Mouse (Mus musculus) spleen, adult 2 months (tissue): ENCODE results near the gene Prss8. TPM values are rescaled to one million over a fixed set of nuclear protein-coding genes. Genes with fewer than 3 reads are reported as not detected.

Experiments used
- DNase-seq, 2 experiments: peaks; one replicate each; pipeline versions ENCODE4 v3.0.0 to v3.0.0-alpha.2; 2012 to 2021; ENCODE audit warnings: low spot score in 2 of 2, low read depth in 1 of 2
- H3K27ac ChIP-seq: fragments of 200-500 bp; 2 replicates; pipeline ENCODE4 v1.5.1; 2012; ENCODE audit warnings: low read length, inconsistent platforms; ENCODE audit not compliant: insufficient read depth
- H3K27me3 ChIP-seq: fragments of 200-500 bp; 2 replicates; pipeline ENCODE4 v1.6.1; 2012; ENCODE audit warnings: mild to moderate bottlenecking, moderate library complexity, low read length, inconsistent platforms; ENCODE audit not compliant: control insufficient read depth, insufficient read depth
- H3K36me3 ChIP-seq: fragments of 200-500 bp; 2 replicates; pipeline ENCODE4 v1.6.1; 2012; ENCODE audit warnings: mild to moderate bottlenecking, low read length, inconsistent platforms; ENCODE audit not compliant: control insufficient read depth, insufficient read depth
- H3K4me1 ChIP-seq: fragments of 200-500 bp; 2 replicates; pipeline ENCODE4 v1.6.1; 2011; ENCODE audit warnings: inconsistent platforms; ENCODE audit not compliant: control insufficient read depth, insufficient read depth, insufficient read length
- H3K4me3 ChIP-seq: fragments of 200-500 bp; 2 replicates; pipeline ENCODE4 v1.5.1; 2011; ENCODE audit warnings: mild to moderate bottlenecking, inconsistent platforms; ENCODE audit not compliant: insufficient read depth, insufficient read length; ENCODE audit errors: extremely low read depth
- CTCF ChIP-seq: fragments of 200-500 bp; IDR thresholded peaks from 2 replicates; pipeline ENCODE4 v1.5.1; 2011; ENCODE audit warnings: mild to moderate bottlenecking, inconsistent platforms; ENCODE audit not compliant: insufficient read depth, insufficient read length, insufficient replicate concordance; ENCODE audit errors: extremely low read depth
- POLR2A ChIP-seq: fragments of 200-500 bp; IDR thresholded peaks from 2 replicates; pipeline ENCODE4 v1.6.1; 2011; ENCODE audit warnings: low read depth, low read length, inconsistent platforms
- WGBS: fragments of 180-500 bp; shearing (Covaris S2); methylation state at CpG from one replicate; pipeline ENCODE4 v1.1.7; 2018; 5-methylcytosine and 5-hydroxymethylcytosine counted together
- polyA plus RNA-seq: library from polyadenylated mRNA; depleted of rRNA; stranded (reverse); fragments of >200 nt; gene quantifications from 2 replicates; pipeline ENCODE4 v1.2.3, GENCODE M21; 2012

Gene Prss8
- polyA plus RNA-seq, 1 experiment: 3.7 TPM

- H3K27me3 ChIP-seq: no peaks in the 10 kb centered on the region
- H3K36me3 ChIP-seq: peaks cover 13% of the 10 kb centered on the region; the same call in 1 of the 2 replicates
- H3K4me1 ChIP-seq: peaks cover 4% of the 10 kb centered on the region; the same call in 1 of the 2 replicates
- no peak overlapping the region for H3K4me3 ChIP-seq
- DNase-seq: no peak
- WGBS: 90% methylated on average over 11 of the region's 11 CpGs
- no peak overlapping the region for H3K27ac ChIP-seq
- no peak for TF ChIP-seq CTCF
- TF ChIP-seq POLR2A: no peak
These were observed 2.2 kb downstream of the Prss8 start for GRCm38 (mm10) chr7:127927726-127928125.

GRCm38 (mm10) chr7:127926846-127927245, 3.1 kb downstream of the Prss8 start:
- 88% methylated on average over 11 of the region's 11 CpGs for WGBS
- DNase-seq: no peak
- Histone ChIP-seq H3K27me3 (no peaks in the 10 kb centered on the region), H3K36me3 (peaks cover 13% of the 10 kb centered on the region; the same call in 1 of the 2 replicates), H3K27ac (no peak overlapping the region), H3K4me1 (peaks cover 12% of the 10 kb centered on the region; the same call in 1 of the 2 replicates), H3K4me3 (no peak overlapping the region)
- TF ChIP-seq POLR2A: no peak
- no peak for TF ChIP-seq CTCF

- H3K4me3 ChIP-seq: no peak overlapping the region
- TF ChIP-seq POLR2A: no peak
- no peak for TF ChIP-seq CTCF
- H3K36me3 ChIP-seq: peaks cover 13% of the 10 kb centered on the region; the same call in 1 of the 2 replicates
- H3K27me3 ChIP-seq: no peaks in the 10 kb centered on the region
- H3K4me1 ChIP-seq: peaks cover 12% of the 10 kb centered on the region; the same call in 1 of the 2 replicates
- H3K27ac ChIP-seq: no peak overlapping the region
- WGBS: 93% methylated on average over 8 of the region's 8 CpGs
- no peak for DNase-seq
These were observed 3.8 kb downstream of the Prss8 start for GRCm38 (mm10) chr7:127926066-127926465.

- no peak overlapping the region for H3K27ac ChIP-seq
- no peaks in the 10 kb centered on the region for H3K27me3 ChIP-seq
- TF ChIP-seq POLR2A (no peak), CTCF (no peak)
- DNase-seq: no peak
- peaks cover 13% of the 10 kb centered on the region; the same call in 1 of the 2 replicates for H3K36me3 ChIP-seq
- WGBS: 95% methylated on average over 5 of the region's 5 CpGs
- no peak overlapping the region for H3K4me3 ChIP-seq
- peaks cover 12% of the 10 kb centered on the region; the same call in 1 of the 2 replicates for H3K4me1 ChIP-seq
These were observed 4.7 kb downstream of the Prss8 start for GRCm38 (mm10) chr7:127925252-127925651.

GRCm38 (mm10) chr7:127923714-127924113, 6.2 kb downstream of the Prss8 start:
- 94% methylated on average over 5 of the region's 5 CpGs for WGBS
- H3K36me3 ChIP-seq: peaks cover 13% of the 10 kb centered on the region; the same call in 1 of the 2 replicates

GRCm38 (mm10) chr7:127922451-127923275, 7.2 kb downstream of the Prss8 start:
- H3K27me3 ChIP-seq: no peaks in the 10 kb centered on the region
- H3K36me3 ChIP-seq: peaks cover 13% of the 10 kb centered on the region; the same call in 1 of the 2 replicates
- H3K27ac ChIP-seq: peak overlapping the region; percentile 93
- no peak overlapping the region for H3K4me3 ChIP-seq
- peak in 1 of 2 experiments; percentile 50 for DNase-seq
- TF ChIP-seq CTCF (no peak), POLR2A (no peak)
- peaks cover 12% of the 10 kb centered on the region; the same call in 1 of the 2 replicates for H3K4me1 ChIP-seq
- 31% methylated on average over 6 of the region's 6 CpGs for WGBS

More at GRCm38 (mm10) chr7:127923714-127924113, 6.2 kb downstream of the Prss8 start:
- Histone ChIP-seq H3K4me1 (peaks cover 12% of the 10 kb centered on the region; the same call in 1 of the 2 replicates), H3K4me3 (no peak overlapping the region), H3K27ac (no peak overlapping the region), H3K27me3 (no peaks in the 10 kb centered on the region)
- DNase-seq: no peak
- TF ChIP-seq POLR2A (no peak), CTCF (no peak)

GRCm38 (mm10) chr7:127921516-127921915, 8.4 kb downstream of the Prss8 start:
- TF ChIP-seq POLR2A (no peak), CTCF (no peak)
- H3K4me3 ChIP-seq: no peak overlapping the region
- no peaks in the 10 kb centered on the region for H3K27me3 ChIP-seq
- 76% methylated on average over 8 of the region's 8 CpGs for WGBS
- peaks cover 12% of the 10 kb centered on the region; the same call in 1 of the 2 replicates for H3K4me1 ChIP-seq
- H3K27ac ChIP-seq: no peak overlapping the region
- no peak for DNase-seq
- H3K36me3 ChIP-seq: peaks cover 15% of the 10 kb centered on the region
